Mouse (Mus musculus) lung, embryonic 15.5 days (tissue): Measurements from ENCODE around the gene Iqub. TPM values are rescaled to one million over a fixed set of nuclear protein-coding genes. Genes with fewer than 3 reads are reported as not detected.

Experiments used
- ATAC-seq: fragments of 200-750 bp; cut with Nextera tagmentation; 2 replicates; pipeline ENCODE4 v1.8.0; 2017; ENCODE audit warnings: moderate number of reproducible peaks, borderline replicate concordance; ENCODE audit not compliant: low FRiP score, low TSS enrichment; ENCODE audit errors: extremely low read depth
- H3K27ac ChIP-seq: fragments of 300-500 bp; sonication (generic); 2 replicates; pipeline ENCODE4 v1.5.1; 2015; ENCODE audit warnings: moderate library complexity, mild to moderate bottlenecking, inconsistent platforms
- H3K27me3 ChIP-seq: fragments of 300-500 bp; sonication (generic); 2 replicates; pipeline ENCODE4 v1.6.1; 2015; ENCODE audit warnings: inconsistent platforms
- H3K36me3 ChIP-seq: fragments of 300-500 bp; sonication (generic); 2 replicates; pipeline ENCODE4 v1.6.1; 2015; ENCODE audit warnings: inconsistent platforms
- H3K4me1 ChIP-seq: fragments of 300-500 bp; sonication (generic); 2 replicates; pipeline ENCODE4 v1.6.1; 2015; ENCODE audit warnings: inconsistent platforms
- H3K4me2 ChIP-seq: fragments of 300-500 bp; sonication (generic); 2 replicates; pipeline ENCODE4 v1.6.1; 2015; ENCODE audit warnings: inconsistent platforms, mild to moderate bottlenecking, moderate library complexity
- H3K4me3 ChIP-seq: fragments of 300-500 bp; sonication (generic); 2 replicates; pipeline ENCODE4 v1.5.1; 2015; ENCODE audit warnings: mild to moderate bottlenecking, inconsistent platforms
- H3K9ac ChIP-seq: fragments of 300-500 bp; sonication (generic); 2 replicates; pipeline ENCODE4 v1.6.1; 2015; ENCODE audit warnings: inconsistent platforms
- H3K9me3 ChIP-seq: fragments of 300-500 bp; sonication (generic); 2 replicates; pipeline ENCODE4 v1.6.1; 2016; ENCODE audit warnings: inconsistent platforms
- WGBS: fragments of 180-500 bp; shearing (Covaris S2); methylation state at CpG from one replicate; pipeline ENCODE4 v1.1.7; 2015; 5-methylcytosine and 5-hydroxymethylcytosine counted together
- polyA plus RNA-seq: library from polyadenylated mRNA; unstranded; fragments of >200 nt; fragmentation: Nextera tagmentation; extraction: Ambion mirVana; gene quantifications from 2 replicates; pipeline ENCODE4 v1.2.1, GENCODE M21; 2015

Gene Iqub
- polyA plus RNA-seq, 1 experiment from 2014 or later: 1.2 TPM

DNA sequence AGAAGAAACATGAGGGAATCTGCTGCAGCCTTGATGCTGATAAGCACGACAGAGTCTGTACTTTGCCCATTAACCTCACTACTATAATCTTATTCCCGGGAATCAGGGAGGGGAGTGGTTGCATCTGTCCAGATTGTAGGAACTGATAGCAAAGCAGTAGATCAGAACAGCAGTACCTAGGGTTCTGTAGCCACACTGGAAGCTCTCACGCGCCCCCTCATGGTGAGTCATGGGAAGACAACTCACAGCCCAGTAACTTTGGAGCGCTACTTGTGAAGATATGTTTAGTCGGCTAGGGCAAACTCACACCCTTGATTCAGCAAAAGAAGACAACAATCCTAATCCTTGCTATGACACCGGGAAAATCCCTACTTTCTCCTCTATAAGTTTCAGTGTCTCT is 58.8 kb downstream of the Iqub start:
- Histone ChIP-seq H3K9ac (no peak overlapping the region), H3K36me3 (no peaks in the 10 kb centered on the region), H3K27me3 (no peaks in the 10 kb centered on the region), H3K4me2 (no peak overlapping the region), H3K4me3 (no peak overlapping the region), H3K27ac (no peak overlapping the region), H3K4me1 (no peaks in the 10 kb centered on the region), H3K9me3 (no peaks in the 10 kb centered on the region)
- ATAC-seq: no peak
- 38% methylated on average over 7 of the region's 7 CpGs for WGBS

GRCm38 (mm10) chr6:24451026-24451821 is 63.6 kb downstream of the Iqub start:
- ATAC-seq: no peak
- WGBS: 46% methylated on average over 22 of the region's 22 CpGs

DNA sequence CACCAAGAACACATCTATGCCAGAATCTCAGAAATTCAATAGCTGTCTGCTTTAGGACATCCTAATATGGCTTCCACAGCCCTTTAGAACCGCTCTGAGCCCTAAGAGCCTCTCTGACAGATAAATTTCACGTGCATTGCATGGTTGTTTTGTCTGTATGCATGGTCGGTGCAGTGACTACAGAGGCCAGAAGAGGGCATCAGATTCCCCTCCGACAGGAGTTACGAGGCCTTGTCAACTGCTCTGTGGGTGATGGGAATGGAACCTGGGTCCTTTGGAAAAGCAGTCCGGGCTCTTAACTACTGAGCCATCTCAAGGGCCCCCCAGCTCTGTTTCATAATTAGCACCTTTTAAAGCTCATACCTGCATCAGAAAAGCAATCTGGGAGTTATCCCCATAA is 64.6 kb downstream of the Iqub start:
- Histone ChIP-seq H3K9me3 (no peaks in the 10 kb centered on the region), H3K4me1 (no peaks in the 10 kb centered on the region), H3K36me3 (no peaks in the 10 kb centered on the region), H3K4me3 (no peak overlapping the region), H3K27ac (no peak overlapping the region), H3K27me3 (no peaks in the 10 kb centered on the region), H3K9ac (no peak overlapping the region), H3K4me2 (no peak overlapping the region)
- ATAC-seq: no peak
- 82% methylated on average over 6 of the region's 6 CpGs for WGBS

More at GRCm38 (mm10) chr6:24451026-24451821, 63.6 kb downstream of the Iqub start:
- Histone ChIP-seq H3K4me2 (no peak overlapping the region), H3K9me3 (no peaks in the 10 kb centered on the region), H3K4me3 (no peak overlapping the region), H3K27me3 (no peaks in the 10 kb centered on the region), H3K9ac (no peak overlapping the region), H3K36me3 (no peaks in the 10 kb centered on the region), H3K4me1 (no peaks in the 10 kb centered on the region), H3K27ac (no peak overlapping the region)

DNA sequence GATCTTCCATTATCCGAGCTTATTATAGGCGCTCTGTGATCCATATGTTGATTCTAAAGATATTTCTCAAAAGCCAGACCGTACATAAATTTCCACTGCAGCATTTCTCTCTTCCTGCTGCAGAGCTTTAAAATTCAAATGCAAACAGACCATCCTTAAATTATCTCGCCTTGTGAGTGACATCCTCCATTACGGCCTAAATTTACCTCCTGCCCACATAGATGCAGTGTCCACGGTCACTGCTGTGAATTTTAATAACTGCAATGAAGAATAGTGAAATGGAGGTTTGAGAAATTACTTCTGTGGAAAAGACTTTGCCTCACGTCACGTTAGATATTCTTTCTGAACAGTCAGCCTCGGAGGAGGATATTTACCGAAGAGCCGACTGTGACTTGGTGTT is 98.8 kb downstream of the Iqub start:
- H3K9ac ChIP-seq: no peak overlapping the region
- WGBS: 76% methylated on average over 11 of the region's 11 CpGs
- no peaks in the 10 kb centered on the region for H3K4me1 ChIP-seq
- no peaks in the 10 kb centered on the region for H3K9me3 ChIP-seq
- no peak for ATAC-seq
- H3K27ac ChIP-seq: no peak overlapping the region
- no peaks in the 10 kb centered on the region for H3K36me3 ChIP-seq
- no peaks in the 10 kb centered on the region for H3K27me3 ChIP-seq
- no peak overlapping the region for H3K4me3 ChIP-seq
- H3K4me2 ChIP-seq: no peak overlapping the region

DNA sequence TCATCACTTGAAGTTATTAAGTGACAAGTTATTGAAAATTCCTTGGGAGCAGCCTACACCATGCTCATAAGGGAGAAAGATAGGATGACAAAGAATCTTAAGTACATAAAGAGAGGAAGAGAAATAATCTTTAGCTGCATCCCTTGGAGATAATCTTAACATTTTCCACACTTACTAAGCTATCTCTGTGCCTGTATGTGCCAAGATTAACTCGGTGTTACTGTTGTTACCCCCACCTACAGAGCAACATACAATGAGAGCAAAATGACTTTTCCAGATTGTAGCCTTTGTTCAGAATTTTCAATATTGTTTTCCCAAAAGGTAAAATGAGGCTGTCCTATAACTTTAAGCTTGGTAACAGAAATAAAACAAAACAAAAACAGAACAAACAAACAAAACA is 99.4 kb downstream of the Iqub start:
- ATAC-seq: no peak
- Histone ChIP-seq H3K4me3 (no peak overlapping the region), H3K27me3 (no peaks in the 10 kb centered on the region), H3K27ac (no peak overlapping the region), H3K9me3 (no peaks in the 10 kb centered on the region), H3K36me3 (no peaks in the 10 kb centered on the region), H3K4me1 (no peaks in the 10 kb centered on the region), H3K4me2 (no peak overlapping the region), H3K9ac (no peak overlapping the region)
- 75% methylated on average over 1 of the region's 1 CpGs for WGBS

DNA sequence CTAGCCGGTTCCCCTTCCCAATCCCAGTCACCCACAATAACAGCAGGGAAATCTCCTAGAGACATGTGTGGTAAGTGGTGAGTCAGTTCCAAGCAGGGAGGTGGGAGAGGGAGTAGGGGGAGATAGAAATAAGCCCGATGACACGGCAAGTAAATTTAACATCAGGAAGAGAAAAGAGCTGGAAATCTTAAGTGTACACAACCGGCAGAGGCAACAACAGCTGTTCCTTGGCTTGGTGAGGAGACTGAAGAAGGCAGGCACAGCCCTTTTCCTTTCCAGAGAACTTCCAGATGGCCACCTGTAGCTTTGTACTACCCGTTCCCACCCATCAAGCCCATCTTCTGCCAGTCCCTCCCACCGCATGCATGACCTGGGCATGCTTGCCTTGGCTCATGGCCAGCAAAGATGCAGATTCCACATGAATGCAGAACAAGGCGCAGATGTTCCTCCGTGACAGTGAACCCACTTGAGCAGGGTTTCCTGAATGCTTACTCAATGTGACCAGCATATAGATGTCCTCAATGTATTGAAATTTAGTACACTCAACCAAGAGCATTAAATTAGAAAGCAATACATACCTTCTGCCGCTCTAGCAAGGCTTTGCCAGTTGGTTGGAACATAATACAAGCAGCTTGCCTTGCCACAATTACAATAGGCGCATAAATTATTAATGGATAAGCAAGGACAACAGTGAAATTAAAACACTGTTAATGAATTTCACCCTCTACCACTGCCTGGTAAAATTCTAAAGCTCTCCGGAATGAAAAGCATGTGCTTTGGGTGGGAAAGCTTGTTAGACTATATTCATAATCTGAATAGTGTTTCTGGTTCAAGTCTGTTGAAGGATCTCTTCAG is 106.1 kb downstream of the Iqub start:
- Histone ChIP-seq H3K4me2 (no peak overlapping the region), H3K36me3 (no peaks in the 10 kb centered on the region), H3K4me3 (no peak overlapping the region), H3K27ac (no peak overlapping the region), H3K4me1 (no peaks in the 10 kb centered on the region), H3K27me3 (no peaks in the 10 kb centered on the region), H3K9me3 (no peaks in the 10 kb centered on the region), H3K9ac (no peak overlapping the region)
- WGBS: 70% methylated on average over 11 of the region's 11 CpGs
- ATAC-seq: no peak

DNA sequence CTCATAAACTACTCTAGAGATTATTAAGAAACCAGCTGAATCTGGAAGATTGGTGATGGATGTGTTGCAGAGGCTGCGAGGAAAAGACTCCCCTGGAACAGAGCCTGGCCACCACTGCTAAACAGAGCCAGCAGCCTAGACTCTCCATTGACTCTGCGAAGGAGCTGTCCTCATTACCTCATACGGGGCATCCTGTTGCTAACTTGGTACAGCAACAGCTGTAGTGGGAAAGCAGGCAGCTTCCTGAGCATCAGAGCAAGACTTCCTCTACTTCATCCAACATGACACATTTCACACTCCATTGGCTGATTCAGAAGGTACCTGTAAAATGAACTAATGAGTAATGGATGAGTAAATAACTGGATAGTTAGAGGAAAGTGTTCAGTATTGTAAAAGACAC is 107.1 kb downstream of the Iqub start:
- Histone ChIP-seq H3K36me3 (no peaks in the 10 kb centered on the region), H3K27ac (no peak overlapping the region), H3K9me3 (no peaks in the 10 kb centered on the region), H3K4me2 (no peak overlapping the region), H3K9ac (no peak overlapping the region), H3K27me3 (no peaks in the 10 kb centered on the region), H3K4me1 (no peaks in the 10 kb centered on the region), H3K4me3 (no peak overlapping the region)
- ATAC-seq: no peak
- 53% methylated on average over 3 of the region's 3 CpGs for WGBS

DNA sequence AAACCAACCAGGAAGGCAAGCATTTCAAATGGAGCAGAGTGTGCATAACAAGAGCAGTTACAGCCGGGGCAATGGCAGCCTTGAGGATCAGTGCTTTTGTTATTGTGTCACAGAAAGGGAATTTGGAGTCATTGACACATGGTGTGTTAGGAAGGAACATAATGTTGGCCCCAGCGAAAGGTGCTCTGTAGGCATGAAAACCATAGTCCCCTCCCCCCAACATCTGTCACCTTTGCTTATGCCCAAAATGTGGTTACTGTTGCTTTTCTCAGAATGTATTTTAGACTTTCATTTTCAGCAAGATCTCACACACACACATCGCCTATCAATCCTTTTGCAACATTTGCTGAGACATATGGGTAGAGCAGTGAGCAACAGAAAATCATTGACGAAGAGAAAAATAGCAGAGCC is 117.6 kb downstream of the Iqub start:
- 79% methylated on average over 4 of the region's 4 CpGs for WGBS
- no peak for ATAC-seq
- Histone ChIP-seq H3K4me1 (no peaks in the 10 kb centered on the region), H3K4me2 (no peak overlapping the region), H3K27ac (no peak overlapping the region), H3K36me3 (no peaks in the 10 kb centered on the region), H3K9ac (no peak overlapping the region), H3K9me3 (no peaks in the 10 kb centered on the region), H3K4me3 (no peak overlapping the region), H3K27me3 (no peaks in the 10 kb centered on the region)

Other genes starting within 250 kb of the Iqub start
- gene Ndufa5, start 12.9 kb upstream of the Iqub start, polyA plus RNA-seq: 290 and 320 TPM in 2 replicates
- gene Asb15, start 13.1 kb upstream of the Iqub start, polyA plus RNA-seq: not detected in 2 replicates
- 1.0 and 1.8 TPM in 2 replicates for gene Lmod2, start 82.7 kb upstream of the Iqub start, polyA plus RNA-seq
- gene Wasl, start 149.9 kb upstream of the Iqub start, polyA plus RNA-seq: 67.3 and 68.5 TPM in 2 replicates
- not detected in 2 replicates for gene Hyal6, start 218.2 kb upstream of the Iqub start, polyA plus RNA-seq
- not detected in 2 replicates for gene Hyal4, start 233.3 kb upstream of the Iqub start, polyA plus RNA-seq